Mouse (Mus musculus) embryo, embryonic 10.5 days (tissue): Measurements from ENCODE around the gene Phospho1.

Experiments
- DNase-seq: peaks from one replicate; pipeline ENCODE4 v3.0.0-alpha.2; 2015; ENCODE audit warnings: low spot score

The Phospho1 gene

GRCm38 (mm10) chr11:95834143-95834667, 9.9 kb downstream of the Phospho1 start:
- no peak for DNase-seq

DNA sequence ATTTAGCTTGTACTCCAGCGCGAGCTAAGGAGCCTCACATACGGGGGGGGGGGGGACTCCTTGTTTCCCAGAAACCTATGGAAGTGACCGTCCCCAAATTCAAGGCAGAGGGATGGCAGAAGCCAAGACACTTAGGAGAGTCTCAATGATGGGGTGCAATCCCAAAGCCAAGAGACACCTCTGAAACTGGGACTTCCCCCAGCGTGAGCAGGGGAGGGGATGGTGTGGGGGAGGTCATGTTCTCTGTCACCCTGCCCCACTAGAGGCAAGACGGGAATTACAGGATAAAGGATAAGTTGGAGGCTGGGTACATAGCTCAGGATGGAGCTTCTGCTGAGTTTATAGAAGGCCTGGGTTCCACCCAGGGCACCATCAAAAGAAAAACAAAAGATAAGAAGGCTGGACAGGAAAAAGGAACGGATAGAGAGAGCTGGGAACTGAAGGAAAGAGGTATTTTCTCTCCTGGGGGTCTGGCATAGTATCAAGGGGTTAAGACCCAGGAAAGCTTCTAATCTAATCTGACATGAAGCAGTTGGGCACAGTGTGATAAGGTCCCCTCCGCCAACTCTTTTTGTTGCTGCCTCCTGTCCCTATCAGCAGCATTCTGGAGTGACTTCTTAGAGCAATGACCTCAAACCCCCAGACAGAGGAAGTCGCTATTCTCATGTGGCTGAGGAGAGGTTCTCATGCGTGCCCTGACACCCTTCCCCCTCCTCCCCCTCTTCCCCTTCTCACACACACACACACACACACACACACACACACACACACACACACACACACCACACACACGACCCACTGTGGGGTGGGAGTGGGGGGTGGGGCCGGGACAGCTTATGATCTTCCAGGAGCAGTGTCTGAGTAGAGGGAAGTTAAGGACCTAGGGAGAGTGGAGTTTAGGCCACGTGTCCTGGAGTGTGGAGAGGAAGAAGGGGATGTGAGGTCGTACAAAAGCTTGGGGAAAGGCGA, 10.7 kb downstream of the Phospho1 start:
- no peak for DNase-seq

DNA sequence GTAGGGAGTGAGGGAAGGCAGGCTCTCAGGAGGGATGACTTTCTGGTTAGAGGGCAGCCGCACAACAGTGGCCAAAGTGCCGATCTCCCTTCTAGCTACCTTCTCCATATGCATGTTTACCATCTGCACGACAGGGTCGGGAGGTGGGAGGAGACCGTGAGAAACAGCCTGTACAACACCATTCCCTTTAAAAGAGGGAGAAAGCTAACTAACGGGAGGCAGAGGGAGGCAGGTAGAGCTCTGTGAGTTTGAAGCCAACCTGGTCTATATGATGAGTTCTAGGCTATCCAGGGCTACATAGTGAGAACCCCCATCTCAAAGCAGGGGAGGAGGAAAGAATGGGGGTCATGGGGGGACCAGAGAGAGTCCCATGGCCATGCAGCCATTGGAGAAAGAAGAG, 11.5 kb downstream of the Phospho1 start:
- DNase-seq = no peak

GRCm38 (mm10) chr11:95836433-95836832, 12.1 kb downstream of the Phospho1 start:
- DNase-seq = no peak

DNA sequence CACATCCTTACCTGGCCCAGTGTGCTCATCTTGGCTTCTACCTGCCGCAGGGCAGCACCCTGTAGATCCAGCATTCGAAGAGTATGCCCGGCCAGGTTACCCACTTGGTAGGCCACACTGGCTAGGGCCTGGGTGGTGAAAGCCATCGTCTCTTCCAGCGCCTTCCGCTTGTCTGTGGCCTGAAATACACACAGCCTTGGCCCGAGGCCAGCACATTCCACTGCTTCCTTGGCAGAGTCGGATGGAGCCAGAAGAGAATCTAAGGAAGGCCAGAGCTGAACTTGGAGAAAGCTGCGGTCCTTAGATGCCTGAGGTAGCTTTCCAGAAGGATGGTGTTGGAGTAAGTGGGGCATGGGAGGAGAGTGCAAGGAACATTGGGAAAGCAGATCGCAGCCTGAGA, 12.8 kb downstream of the Phospho1 start, which contains the start of gene Gngt2:
Gene Gngt2 (plus strand): TSS at position 158 of the 400 bp plus-strand sequence.
- no peak for DNase-seq

DNA sequence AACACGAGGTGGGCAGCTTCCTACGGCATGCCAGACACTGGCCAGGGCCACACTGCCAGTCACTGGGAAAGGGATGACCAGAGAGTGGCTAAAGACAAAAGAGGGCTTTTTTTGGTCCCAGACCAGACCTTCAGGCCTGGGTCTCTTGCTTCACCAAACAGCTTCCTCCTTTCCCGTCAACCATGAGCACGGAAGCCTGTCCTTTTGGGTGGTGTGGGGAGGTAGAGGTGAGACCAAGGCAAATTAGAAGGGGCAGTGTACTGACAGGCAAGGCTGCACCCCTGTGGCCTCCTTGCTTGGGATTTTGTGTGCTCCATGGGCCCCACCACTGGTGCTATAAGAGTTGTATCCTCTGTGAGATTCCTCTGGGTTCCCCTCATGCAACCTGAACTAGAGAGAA, 14.3 kb downstream of the Phospho1 start:
- no peak for DNase-seq

- DNase-seq = no peak
These were observed 14.9 kb downstream of the Phospho1 start for GRCm38 (mm10) chr11:95838999-95839868.

DNA sequence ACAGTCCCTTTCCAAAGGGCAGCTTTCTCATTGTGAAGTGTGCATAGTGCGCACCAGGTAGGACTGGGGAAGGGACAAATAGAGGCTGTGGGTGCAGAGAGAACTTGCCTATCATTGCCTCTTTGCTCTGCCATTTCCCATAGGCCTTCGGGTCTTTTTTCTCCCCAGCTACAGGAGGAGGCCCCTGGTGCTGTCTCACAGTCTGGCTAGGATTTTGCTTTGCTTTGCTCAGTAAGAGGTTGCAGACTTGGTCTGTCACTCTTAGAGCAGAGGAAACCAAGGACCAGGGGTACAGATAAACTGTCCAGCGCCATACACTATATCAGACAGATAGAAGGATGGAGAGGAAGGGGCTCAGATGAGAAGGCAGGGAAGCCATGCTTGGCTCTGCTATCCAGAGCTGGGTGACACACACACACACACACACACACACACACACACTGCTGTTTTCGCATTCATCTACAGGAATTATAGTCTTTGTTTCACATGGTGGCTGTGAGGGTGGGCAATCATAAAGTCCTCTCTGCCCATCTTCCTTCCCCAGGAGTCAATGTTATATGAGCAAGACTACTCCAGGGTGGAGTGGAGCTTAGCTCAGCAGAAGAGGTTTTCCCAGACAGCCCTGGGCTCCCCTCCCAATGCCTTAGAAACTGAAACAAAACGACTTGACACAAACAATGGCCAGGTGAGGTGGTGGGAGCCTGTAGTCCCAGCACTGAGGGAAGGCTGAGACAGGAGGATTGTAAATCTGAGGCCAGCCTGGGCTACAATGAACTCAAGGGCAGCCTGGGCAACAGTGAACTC, 16.6 kb downstream of the Phospho1 start:
- no peak for DNase-seq

- no peak for DNase-seq
These were observed 17.2 kb downstream of the Phospho1 start for GRCm38 (mm10) chr11:95841498-95841830.

DNA sequence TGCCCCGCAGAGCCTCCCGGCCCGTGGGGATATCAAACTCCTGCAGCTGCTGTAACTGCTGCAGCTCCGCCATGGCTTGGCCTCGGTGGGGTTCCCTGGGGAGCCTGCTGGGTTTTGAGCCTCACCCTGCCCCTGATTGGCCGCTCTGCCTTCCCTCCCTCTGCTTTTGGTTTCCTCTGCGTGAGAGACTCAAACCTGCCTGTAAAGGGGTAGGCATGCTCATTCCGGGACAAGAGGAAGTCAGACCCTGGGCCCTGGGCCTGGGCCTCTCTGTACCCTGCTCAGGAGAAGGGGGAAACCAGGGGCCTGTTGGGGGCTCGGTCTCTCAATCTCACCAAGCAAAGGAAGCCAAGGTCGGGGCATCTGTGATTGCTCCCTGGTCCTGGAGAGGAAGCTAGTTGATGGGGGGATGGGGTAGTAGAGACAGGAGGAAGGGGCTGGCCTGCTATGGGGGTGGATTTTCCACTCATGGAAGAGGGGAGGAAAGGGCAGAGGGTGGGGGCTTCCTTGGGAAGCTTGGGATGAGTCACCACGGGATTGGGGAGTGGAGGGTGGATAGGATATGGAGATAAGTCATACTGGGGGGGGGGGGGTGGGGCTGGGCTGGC, 17.9 kb downstream of the Phospho1 start, which contains the start of gene Abi3:
Gene Abi3 (minus strand): TSS at position 403 of the 608 bp plus-strand sequence.
- no peak for DNase-seq

- DNase-seq = no peak
These were observed 18.7 kb downstream of the Phospho1 start for GRCm38 (mm10) chr11:95842953-95843352.

DNA sequence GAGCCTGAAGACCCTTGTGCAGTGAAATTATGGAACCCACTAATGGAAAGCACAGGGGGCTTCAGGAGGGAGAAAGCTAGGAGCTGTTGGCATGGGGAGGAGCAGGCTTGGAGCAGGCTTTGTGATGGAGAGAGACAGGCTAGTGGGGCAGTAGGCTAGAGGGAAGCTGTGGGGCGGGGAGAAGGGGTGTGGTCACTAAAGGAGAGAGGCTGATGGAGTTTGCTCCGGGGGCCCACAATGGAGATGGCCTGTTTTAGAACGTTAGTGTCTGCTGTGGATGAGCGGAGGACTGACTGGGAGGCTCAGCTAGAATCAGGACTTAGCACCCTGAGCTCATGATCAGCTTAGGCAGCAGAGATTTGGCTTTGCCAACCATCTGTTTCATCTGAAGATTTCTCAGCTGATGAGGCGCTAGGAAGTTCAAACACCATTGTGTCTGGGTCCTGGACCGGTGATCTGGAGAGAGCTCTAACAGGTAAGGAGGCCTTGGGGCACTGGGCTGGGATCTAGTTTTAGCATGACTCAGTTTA, 19.2 kb downstream of the Phospho1 start:
- DNase-seq = no peak

DNA sequence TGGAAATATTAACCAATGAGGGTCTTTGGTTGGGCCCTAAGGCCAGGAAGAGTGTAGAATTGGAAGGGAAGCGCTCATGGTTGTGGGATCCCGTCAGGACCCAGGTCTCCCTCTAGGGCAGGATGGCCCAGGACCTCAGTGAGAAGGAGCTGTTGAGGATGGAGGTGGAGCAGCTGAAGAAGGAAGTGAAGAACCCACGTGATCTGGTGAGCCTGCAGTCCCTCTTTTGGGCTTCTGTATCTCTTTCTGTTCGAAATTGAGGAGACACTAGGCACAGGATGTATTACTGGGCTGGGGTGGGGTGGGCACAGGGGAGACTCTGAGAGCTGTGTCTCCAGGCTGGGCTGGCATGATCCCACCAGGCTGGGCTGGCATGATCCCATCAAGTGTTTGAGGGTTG, 20.6 kb downstream of the Phospho1 start:
- DNase-seq = no peak

- DNase-seq = no peak
These were observed 26.6 kb downstream of the Phospho1 start for GRCm38 (mm10) chr11:95850898-95851297.

GRCm38 (mm10) chr11:95853684-95854083, 29.4 kb downstream of the Phospho1 start:
- no peak for DNase-seq

DNA sequence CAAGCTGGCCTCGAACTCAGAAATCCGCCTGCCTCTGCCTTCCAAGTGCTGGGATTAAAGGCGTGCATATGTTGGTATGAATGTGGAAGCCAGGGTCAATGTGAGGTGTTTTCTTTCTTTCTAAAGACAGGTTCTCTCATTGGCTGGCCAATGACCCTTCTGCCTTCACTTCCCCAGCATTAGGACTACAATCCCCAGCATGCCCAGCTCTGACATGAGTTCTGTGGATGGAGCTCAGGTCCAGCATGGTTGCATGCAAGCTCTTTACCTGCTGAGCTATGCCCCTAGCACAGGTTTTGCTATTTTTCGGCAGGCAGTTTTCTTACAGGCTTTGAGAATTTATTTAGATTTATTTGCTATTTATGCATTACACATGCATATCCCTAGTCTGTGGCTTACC, 33.0 kb downstream of the Phospho1 start:
- DNase-seq = peak; percentile 28

DNA sequence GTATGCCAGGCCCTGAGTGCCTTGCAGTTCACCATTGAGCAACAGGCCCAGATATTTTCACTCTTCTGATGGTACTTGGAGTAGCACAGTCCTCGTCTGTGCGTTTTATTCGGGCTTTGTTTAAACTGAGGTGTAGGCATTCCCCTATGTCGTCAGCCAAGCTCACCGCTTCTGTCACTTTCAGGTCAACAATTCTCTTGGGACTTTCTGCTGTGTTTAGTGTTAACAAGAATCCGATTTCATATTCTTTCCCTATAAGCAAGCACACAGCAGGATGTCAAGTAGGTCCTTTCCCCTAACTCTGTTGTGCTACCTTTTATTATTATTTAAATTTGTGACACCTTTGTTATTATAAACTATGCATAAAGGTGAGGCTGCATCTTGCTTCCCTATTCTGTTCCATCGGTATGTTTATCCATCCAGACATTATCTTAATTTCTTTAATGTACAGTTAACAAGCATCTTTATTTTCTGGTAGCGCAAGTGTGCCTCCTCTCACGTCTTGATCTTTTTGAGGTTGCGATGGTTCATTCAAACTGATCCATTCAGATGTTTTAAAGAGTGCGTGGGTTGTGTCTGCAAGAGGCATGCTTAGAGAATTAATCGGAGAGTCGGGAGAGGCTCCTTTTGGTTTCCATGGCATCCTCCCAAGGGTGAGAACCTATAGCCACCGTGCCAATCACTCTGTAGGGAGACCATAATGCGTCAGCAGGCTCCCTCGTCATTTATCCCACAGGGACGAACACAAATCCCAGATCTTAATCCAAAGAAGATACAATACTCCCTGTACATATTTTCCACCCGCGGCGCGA, 33.6 kb downstream of the Phospho1 start:
- DNase-seq = no peak

- peak; percentile 98 for DNase-seq
These were observed 34.5 kb downstream of the Phospho1 start for GRCm38 (mm10) chr11:95858528-95859467.

- DNase-seq = peak; percentile 84
These were observed 35.2 kb downstream of the Phospho1 start for GRCm38 (mm10) chr11:95859468-95859855.
